Mouse (Mus musculus) right cerebral cortex, postnatal 10 days (tissue): Measurements from ENCODE around the gene Brcc3.
A peak's percentile ranks its signal among the peaks of the same experiment; 100 is the strongest.

ENCODE experiments used
- DNase-seq, 2 experiments: peaks; one replicate each; pipeline ENCODE4 v3.0.0; 2021; ENCODE audit warnings: low spot score in 2 of 2

Gene Brcc3

GRCm38 (mm10) chrX:75415936-75416785 lies at the start of gene Brcc3, which contains the start of the genes Cmc4 and Mtcp1:
Gene Brcc3, plus strand, starts transcription at chrX:75416628.
Gene Cmc4, minus strand, starts transcription at chrX:75416584.
Gene Mtcp1, minus strand, starts transcription at chrX:75416588.
- DNase-seq, result peak; percentile 91

- DNase-seq, result no peak
Measured at GRCm38 (mm10) chrX:75370197-75370596, 46.2 kb upstream of the Brcc3 start.

- DNase-seq, result no peak
Measured at GRCm38 (mm10) chrX:75372666-75373425, 43.6 kb upstream of the Brcc3 start.

- DNase-seq, result no peak
Measured at GRCm38 (mm10) chrX:75376815-75377214, 39.6 kb upstream of the Brcc3 start.

- no peak for DNase-seq
Measured at GRCm38 (mm10) chrX:75381176-75381575, 35.3 kb upstream of the Brcc3 start.

- no peak for DNase-seq
Measured at GRCm38 (mm10) chrX:75381699-75382098, 34.7 kb upstream of the Brcc3 start.

- peak; percentile 73 to 89 for DNase-seq
Measured at GRCm38 (mm10) chrX:75382195-75382771, 34.1 kb upstream of the Brcc3 start, which contains the start of the genes Fundc2 and F8. Gene Fundc2, plus strand, starts transcription at chrX:75382399. Gene F8, minus strand, starts transcription at chrX:75382615.

GRCm38 (mm10) chrX:75399471-75399870 lies 17.0 kb upstream of the Brcc3 start:
- DNase-seq, result no peak

GRCm38 (mm10) chrX:75402668-75403067 lies 13.8 kb upstream of the Brcc3 start:
- no peak for DNase-seq

GRCm38 (mm10) chrX:75403350-75403749 lies 13.1 kb upstream of the Brcc3 start:
- DNase-seq, result no peak

GRCm38 (mm10) chrX:75409711-75410110 lies 6.7 kb upstream of the Brcc3 start:
- no peak for DNase-seq

GRCm38 (mm10) chrX:75454597-75454996 lies 38.2 kb downstream of the Brcc3 start:
- DNase-seq, result no peak

- peak; percentile 70 to 77 for DNase-seq
Measured at GRCm38 (mm10) chrX:75475182-75475644, 58.8 kb downstream of the Brcc3 start.

GRCm38 (mm10) chrX:75489886-75490285 lies 73.5 kb downstream of the Brcc3 start:
- no peak for DNase-seq
